Mouse (Mus musculus): ENCODE results near the gene Etv6. TPM values are rescaled to one million over a fixed set of nuclear protein-coding genes. Genes with fewer than 3 reads are reported as not detected.
A peak's percentile ranks its signal among the peaks of the same experiment; 100 is the strongest.

Gene Etv6
- polyA plus RNA-seq, 1 experiment from 2014 or later = 24.8 TPM

DNA sequence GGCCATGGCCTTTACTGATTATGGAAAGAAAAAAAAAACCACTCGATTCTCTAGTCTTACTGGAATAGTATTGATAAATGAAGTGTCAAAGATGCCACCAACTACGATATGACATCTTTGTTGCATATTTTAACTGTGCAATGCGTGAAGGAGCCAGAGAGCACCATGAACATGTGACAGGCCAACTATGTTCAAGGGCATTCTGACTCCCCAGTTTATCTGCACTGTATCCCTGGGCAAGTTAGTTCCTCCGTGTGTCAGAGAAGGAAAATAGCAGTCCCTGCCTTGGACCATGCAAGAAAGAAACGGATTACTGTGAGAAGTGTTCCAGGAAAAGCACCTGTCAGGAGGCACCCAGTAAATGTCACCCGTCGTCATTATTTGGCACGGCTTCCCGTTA, 203.0 kb downstream of the Etv6 start:
- 97% methylated on average over 9 of the region's 9 CpGs for WGBS (ENCODE audit: missing documents)
- Histone ChIP-seq H3K4me3 (ENCODE audit: inconsistent target) (no peak overlapping the region), H3K79me2 (ENCODE audit: inconsistent target) (peaks cover 35% of the 10 kb centered on the region; the same call in 1 of the 2 replicates), H3K27ac (no peak overlapping the region), H3K36me3 (ENCODE audit: inconsistent target) (peaks cover 35% of the 10 kb centered on the region)

DNA sequence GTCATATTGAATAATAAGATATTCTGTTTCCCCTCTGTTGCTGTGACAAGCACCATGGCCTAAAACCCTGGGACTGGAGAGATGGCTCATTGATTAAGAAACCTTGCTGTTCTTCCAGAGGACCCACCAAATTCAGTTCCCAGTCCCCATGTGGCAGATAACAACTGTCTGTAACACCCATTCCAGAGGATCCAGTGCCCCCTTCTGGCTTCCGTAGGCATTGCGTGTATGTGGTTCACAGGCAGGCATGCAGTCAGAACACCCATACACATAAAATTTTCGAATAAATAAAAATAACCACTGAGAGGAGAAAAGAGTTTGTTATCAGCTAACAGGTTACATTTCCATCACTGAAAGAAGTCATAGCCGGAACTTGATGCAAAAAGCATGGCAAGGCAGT, 205.5 kb downstream of the Etv6 start:
- peaks cover 55% of the 10 kb centered on the region; the same call in 1 of the 2 replicates for H3K79me2 ChIP-seq (ENCODE audit: inconsistent target)
- WGBS (ENCODE audit: missing documents) = 88% methylated on average over 4 of the region's 4 CpGs
- H3K4me3 ChIP-seq (ENCODE audit: inconsistent target) = no peak overlapping the region
- H3K27ac ChIP-seq = no peak overlapping the region
- H3K36me3 ChIP-seq (ENCODE audit: inconsistent target) = peaks cover 11% of the 10 kb centered on the region; the same call in 1 of the 2 replicates

DNA sequence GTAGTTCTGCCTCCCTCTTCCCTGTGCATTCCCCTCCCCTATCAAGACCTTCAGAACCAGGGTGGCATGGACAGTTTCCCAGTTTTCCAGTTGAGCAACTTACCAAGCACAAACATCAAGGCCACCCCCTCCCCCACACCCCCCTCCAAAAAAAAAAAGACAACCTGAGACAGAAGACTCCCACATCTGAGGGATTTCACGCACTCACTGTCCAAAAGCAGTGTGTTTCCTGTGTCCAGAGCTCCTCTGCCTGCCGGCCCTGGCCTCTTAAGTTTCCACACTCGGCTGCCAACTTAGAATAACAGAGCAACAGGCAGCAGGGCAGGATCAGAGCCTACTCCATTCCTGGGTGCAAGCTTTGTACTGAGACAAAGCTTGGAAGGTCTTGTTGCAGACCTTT, 207.6 kb downstream of the Etv6 start:
- peaks cover 64% of the 10 kb centered on the region; the same call in 1 of the 2 replicates for H3K79me2 ChIP-seq (ENCODE audit: inconsistent target)
- 68% methylated on average over 3 of the region's 3 CpGs for WGBS (ENCODE audit: missing documents)
- H3K36me3 ChIP-seq (ENCODE audit: inconsistent target) = peaks cover 12% of the 10 kb centered on the region; the same call in 1 of the 2 replicates
- H3K4me3 ChIP-seq (ENCODE audit: inconsistent target) = peak overlapping the region; percentile 2; the same call in 1 of the 2 replicates
- H3K27ac ChIP-seq = peak overlapping the region; percentile 64

DNA sequence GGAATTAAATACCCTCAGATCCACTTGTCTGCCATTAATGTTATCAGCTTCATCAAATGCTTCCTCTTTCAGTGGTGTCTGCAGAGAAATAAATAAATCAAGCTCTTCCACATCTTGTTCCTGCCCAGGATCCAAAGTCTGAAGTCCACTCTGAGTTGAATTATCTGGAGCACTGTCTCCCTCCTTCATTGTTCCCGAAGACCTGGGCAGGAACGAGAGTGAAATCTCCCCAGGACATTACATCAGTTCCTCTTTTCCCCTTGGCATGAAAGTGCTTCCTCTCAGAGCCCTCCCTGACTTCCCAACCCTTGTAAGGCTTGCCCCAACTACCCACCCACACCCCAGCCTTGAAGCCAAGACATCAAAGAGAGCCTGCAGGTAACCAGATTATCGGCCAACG, 208.0 kb downstream of the Etv6 start:
- Histone ChIP-seq H3K27ac (peak overlapping the region; percentile 64), H3K4me3 (ENCODE audit: inconsistent target) (peak overlapping the region; percentile 2; the same call in 1 of the 2 replicates), H3K36me3 (ENCODE audit: inconsistent target) (peaks cover 15% of the 10 kb centered on the region; the same call in 1 of the 2 replicates), H3K79me2 (ENCODE audit: inconsistent target) (peaks cover 68% of the 10 kb centered on the region; the same call in 1 of the 2 replicates)
- 24% methylated on average over 4 of the region's 4 CpGs for WGBS (ENCODE audit: missing documents)

DNA sequence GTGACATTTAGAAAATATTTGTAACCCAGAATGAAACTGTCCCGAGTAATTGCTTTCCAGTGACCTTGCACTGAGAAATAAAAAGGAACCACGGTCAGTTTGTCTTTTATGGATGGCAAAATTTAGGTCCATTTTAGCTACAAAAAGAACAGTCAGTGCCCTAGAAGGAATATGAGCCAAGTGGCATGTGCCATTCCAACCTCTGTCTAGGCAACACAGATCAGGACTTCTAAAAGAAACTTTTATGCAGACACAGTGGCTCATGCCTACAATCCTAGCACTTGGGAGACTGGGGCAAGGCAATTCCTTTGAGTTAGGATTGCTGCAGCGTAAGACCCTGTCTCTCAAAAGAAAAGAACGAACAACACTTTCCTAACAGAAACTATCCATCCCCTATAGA, 208.6 kb downstream of the Etv6 start:
- peak overlapping the region; percentile 64; the same call in 1 of the 2 replicates for H3K27ac ChIP-seq
- peaks cover 65% of the 10 kb centered on the region; the same call in 1 of the 2 replicates for H3K79me2 ChIP-seq (ENCODE audit: inconsistent target)
- H3K4me3 ChIP-seq (ENCODE audit: inconsistent target) = no peak overlapping the region
- H3K36me3 ChIP-seq (ENCODE audit: inconsistent target) = peaks cover 16% of the 10 kb centered on the region; the same call in 1 of the 2 replicates
- WGBS (ENCODE audit: missing documents) = 83% methylated on average over 3 of the region's 4 CpGs

DNA sequence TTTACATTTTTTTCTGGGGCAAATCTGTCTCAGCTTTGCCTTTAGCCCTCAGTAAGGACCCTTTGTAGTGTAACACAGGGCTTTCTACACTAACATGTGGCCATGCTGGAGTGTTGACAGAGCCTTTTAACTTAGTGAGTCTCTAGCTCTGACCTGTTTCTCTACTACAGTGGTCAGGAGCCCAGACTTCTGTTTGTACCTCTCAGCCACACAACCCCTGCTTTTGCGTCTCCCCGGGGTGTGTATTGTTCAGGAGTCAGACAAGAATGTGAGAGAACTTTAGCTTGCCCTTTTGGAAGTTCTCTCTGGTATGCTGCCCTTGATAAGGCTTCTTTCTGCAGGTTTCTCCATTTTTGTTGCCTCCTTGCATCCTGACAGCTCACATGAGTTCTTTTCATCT, 210.6 kb downstream of the Etv6 start:
- peaks cover 26% of the 10 kb centered on the region; the same call in 1 of the 2 replicates for H3K36me3 ChIP-seq (ENCODE audit: inconsistent target)
- H3K79me2 ChIP-seq (ENCODE audit: inconsistent target) = peaks cover 64% of the 10 kb centered on the region; the same call in 1 of the 2 replicates
- no peak overlapping the region for H3K27ac ChIP-seq
- WGBS (ENCODE audit: missing documents) = 93% methylated on average over 2 of the region's 2 CpGs
- H3K4me3 ChIP-seq (ENCODE audit: inconsistent target) = no peak overlapping the region

DNA sequence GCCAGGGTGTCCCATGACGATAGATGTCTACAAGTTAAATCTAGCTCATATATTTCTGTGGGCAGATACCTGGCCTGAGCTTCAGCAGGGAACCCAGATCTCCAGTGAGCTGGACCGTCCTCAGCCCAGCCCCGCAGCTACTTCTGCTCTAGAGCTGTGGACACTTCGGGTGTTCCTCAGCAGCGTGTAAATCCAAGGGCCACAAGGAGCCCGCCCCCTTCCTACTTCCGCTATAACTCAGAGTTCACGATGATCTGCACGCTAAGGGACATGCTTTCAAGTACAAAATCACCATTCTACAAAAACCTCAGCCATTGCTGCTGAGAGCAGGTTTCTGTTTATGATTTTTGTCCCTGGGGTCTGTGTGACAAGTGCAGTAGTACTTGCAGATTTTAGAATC, 211.8 kb downstream of the Etv6 start:
- H3K4me3 ChIP-seq (ENCODE audit: inconsistent target) = no peak overlapping the region
- peaks cover 26% of the 10 kb centered on the region; the same call in 1 of the 2 replicates for H3K36me3 ChIP-seq (ENCODE audit: inconsistent target)
- H3K27ac ChIP-seq = peak overlapping the region; percentile 32
- WGBS (ENCODE audit: missing documents) = 8% methylated on average over 5 of the region's 9 CpGs
- peaks cover 53% of the 10 kb centered on the region; the same call in 1 of the 2 replicates for H3K79me2 ChIP-seq (ENCODE audit: inconsistent target)

DNA sequence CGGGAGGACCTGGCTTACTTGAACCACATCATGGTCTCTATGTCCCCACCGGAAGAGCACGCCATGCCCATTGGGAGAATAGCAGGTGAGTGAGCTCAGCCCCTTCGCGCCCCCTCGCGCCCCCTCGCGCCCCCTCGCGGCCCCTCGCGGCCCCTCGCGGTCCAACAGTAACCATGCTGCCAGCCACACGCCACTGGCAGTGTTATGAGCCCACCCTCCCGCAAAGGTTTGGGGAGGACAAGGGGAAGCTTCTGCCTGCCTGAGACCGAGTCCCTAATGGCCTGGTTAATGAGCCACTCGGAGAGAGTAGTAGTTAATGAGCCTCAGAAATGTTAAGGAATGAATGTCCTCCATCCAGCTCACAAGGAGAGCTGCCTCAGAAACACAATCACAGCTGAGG, 213.2 kb downstream of the Etv6 start:
- H3K4me3 ChIP-seq (ENCODE audit: inconsistent target) = no peak overlapping the region
- WGBS (ENCODE audit: missing documents) = 97% methylated on average over 19 of the region's 19 CpGs
- H3K79me2 ChIP-seq (ENCODE audit: inconsistent target) = peaks cover 48% of the 10 kb centered on the region; the same call in 1 of the 2 replicates
- no peak overlapping the region for H3K27ac ChIP-seq
- H3K36me3 ChIP-seq (ENCODE audit: inconsistent target) = peaks cover 26% of the 10 kb centered on the region; the same call in 1 of the 2 replicates

DNA sequence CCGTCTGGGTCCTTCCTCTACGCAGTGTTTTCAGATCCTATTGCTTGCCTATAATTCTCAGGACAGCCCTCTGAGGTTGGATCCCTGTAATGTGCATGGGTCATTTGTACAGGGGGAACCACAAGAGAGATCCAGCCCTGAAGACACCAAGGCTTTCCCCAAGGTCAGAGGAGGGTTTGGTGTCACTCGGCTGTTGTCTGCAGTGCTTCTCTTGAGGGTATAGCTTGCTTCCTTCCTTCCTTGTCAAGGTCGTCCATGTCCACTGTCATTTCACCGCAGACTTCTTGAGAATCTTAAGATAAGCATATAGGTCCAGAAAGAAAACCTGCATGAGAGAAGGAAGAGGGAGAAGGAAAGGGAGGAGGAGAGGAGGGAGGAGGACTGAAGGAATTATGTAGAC, 215.3 kb downstream of the Etv6 start:
- Histone ChIP-seq H3K4me3 (ENCODE audit: inconsistent target) (no peak overlapping the region), H3K36me3 (ENCODE audit: inconsistent target) (peaks cover 33% of the 10 kb centered on the region), H3K27ac (no peak overlapping the region), H3K79me2 (ENCODE audit: inconsistent target) (peaks cover 44% of the 10 kb centered on the region; the same call in 1 of the 2 replicates)
- WGBS (ENCODE audit: missing documents) = 79% methylated on average over 5 of the region's 5 CpGs

DNA sequence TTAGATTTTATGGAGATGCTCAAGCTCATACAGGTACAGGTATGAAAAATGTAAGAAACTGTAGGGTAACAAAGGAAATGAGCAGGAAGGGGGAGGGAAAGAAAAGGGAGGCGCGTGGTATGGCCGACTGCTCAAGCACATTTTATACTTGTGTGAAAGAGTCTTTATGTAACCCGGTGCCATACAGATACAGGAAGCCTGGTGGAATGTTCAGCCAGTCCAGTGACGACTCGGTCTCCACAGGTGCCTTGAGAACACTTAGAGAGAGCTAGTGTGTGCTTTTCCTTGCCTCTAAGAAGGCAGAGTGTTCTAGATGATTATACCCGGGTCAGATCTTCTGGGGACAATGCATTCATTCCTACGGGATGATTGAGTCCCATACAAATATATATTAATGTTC, 215.9 kb downstream of the Etv6 start:
- Histone ChIP-seq H3K4me3 (ENCODE audit: inconsistent target) (no peak overlapping the region), H3K27ac (no peak overlapping the region), H3K79me2 (ENCODE audit: inconsistent target) (peaks cover 46% of the 10 kb centered on the region; the same call in 1 of the 2 replicates), H3K36me3 (ENCODE audit: inconsistent target) (peaks cover 37% of the 10 kb centered on the region)
- WGBS (ENCODE audit: missing documents) = 75% methylated on average over 7 of the region's 8 CpGs

DNA sequence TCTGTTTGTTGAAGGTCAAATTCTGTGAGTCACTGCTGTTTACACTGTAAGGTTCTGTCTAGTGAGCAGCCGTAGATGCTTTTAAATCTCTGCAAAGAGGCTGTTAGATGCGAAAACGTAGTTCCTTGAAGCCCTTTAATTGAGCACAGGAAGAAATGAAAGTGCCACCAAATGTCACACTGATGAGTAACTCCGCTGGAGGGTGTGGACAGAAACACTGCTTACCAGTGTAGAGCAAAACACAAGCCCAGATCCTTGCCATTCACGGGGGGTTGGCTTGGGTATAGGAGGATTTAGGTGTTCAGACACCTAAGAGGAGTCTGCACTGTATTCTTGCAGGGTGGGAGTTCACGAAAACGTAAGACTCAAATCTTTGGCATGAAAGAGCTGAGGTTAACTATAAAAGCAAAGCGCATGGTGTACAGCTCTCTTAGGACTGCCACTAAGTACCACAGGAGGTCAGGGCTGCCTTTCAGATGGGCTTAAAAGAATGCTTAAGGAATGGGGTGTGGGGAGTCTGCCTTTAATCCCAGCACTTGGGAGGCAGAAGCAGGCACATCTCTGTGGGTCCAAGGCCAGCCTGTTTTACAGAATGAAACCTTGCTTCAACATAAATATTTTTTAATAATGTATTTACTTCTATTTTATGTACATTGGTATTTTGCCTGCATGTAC, 216.7 kb downstream of the Etv6 start:
- no peak overlapping the region for H3K27ac ChIP-seq
- H3K4me3 ChIP-seq (ENCODE audit: inconsistent target) = no peak overlapping the region
- H3K79me2 ChIP-seq (ENCODE audit: inconsistent target) = peaks cover 50% of the 10 kb centered on the region; the same call in 1 of the 2 replicates
- H3K36me3 ChIP-seq (ENCODE audit: inconsistent target) = peaks cover 41% of the 10 kb centered on the region
- 84% methylated on average over 8 of the region's 8 CpGs for WGBS (ENCODE audit: missing documents)

DNA sequence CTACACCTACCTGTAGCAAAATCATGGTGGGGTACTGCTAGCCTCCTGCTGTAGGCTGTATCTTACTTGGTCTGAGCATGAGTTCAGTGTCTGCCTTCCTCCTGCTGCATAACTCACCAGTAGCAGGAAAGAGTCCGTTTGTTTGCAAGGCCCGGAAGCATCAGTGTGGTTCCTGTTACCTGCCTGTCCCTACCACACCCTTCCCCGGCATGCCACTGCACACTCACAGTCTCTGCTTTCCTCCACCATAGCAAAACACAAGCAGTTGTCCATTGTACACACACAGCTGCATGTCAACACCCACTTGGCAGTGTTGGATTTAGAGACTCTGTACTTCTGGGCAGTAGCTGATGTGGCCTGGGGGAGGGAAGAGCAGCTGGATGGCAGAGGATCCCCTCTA, 220.9 kb downstream of the Etv6 start:
- H3K79me2 ChIP-seq (ENCODE audit: inconsistent target) = peaks cover 35% of the 10 kb centered on the region; the same call in 1 of the 2 replicates
- 87% methylated on average over 3 of the region's 3 CpGs for WGBS (ENCODE audit: missing documents)
- peaks cover 19% of the 10 kb centered on the region for H3K36me3 ChIP-seq (ENCODE audit: inconsistent target)

DNA sequence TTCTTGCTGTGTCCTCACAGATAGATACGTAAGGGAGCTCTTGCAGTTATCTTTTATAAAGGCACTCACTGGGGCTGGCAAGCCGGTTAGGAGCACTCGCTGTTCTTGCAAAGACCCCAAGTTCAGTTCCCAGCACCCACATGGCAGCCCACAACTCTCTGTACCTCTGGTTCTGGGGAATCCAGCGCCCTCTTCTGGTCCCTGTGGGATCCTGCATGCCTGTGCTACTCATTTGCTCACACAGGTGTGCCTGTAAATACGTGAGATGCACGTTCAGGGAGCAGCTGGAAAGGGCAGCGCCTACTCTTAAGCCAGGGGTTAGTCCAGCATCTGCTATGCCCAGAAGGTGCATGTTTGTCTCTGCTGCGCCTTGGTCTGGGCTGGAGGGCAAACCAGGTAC, 224.4 kb downstream of the Etv6 start:
- H3K27ac ChIP-seq = no peak overlapping the region
- no peak overlapping the region for H3K4me3 ChIP-seq (ENCODE audit: inconsistent target)
- 96% methylated on average over 7 of the region's 8 CpGs for WGBS (ENCODE audit: missing documents)
- H3K36me3 ChIP-seq (ENCODE audit: inconsistent target) = peaks cover 37% of the 10 kb centered on the region
- H3K79me2 ChIP-seq (ENCODE audit: inconsistent target) = peaks cover 23% of the 10 kb centered on the region; the same call in 1 of the 2 replicates

More for the DNA sequence above, 220.9 kb downstream of the Etv6 start:
- no peak overlapping the region for H3K27ac ChIP-seq
- H3K4me3 ChIP-seq (ENCODE audit: inconsistent target) = no peak overlapping the region

DNA sequence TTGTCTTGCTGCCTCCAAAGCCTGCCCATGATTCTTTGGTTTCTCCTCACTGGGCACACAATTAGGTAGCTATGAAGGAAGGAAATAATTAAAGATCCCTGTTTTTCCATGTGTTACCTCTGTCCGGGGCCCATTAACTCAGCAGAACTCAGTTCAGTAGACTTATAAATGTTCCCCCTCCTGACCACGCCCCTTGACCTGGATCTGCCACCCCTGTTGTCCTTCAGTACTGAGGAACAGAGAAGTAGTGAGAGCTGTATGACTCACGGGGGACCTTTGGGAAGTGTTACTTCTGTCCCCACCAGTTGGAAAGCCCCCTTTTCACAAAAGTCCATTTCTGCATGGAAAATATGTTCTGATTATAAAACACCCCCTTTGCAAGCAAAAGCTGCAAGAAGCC, 226.4 kb downstream of the Etv6 start:
- Histone ChIP-seq H3K36me3 (ENCODE audit: inconsistent target) (peaks cover 41% of the 10 kb centered on the region), H3K4me3 (ENCODE audit: inconsistent target) (no peak overlapping the region), H3K79me2 (ENCODE audit: inconsistent target) (peaks cover 4% of the 10 kb centered on the region; the same call in 1 of the 2 replicates), H3K27ac (no peak overlapping the region)
- 49% methylated on average over 3 of the region's 3 CpGs for WGBS (ENCODE audit: missing documents)

DNA sequence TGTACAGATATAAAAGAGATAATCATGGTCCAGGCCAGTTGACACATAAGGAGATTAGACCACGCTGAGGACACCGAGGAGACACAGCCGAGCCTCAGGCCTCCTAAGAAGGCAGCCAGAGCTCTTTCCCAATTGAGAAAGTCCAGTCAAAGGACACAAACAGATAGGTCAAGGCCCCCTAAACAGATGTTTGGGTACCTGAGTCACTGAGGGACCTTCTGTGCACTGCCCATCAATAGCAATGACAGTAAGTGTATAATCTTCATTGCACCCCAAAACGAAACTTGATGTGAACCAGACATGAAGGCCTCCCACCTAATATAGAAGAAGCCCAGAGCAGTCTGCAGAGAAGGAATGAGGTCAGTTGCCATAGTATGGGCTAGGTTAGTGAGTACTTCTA, 226.9 kb downstream of the Etv6 start:
- WGBS (ENCODE audit: missing documents) = 93% methylated on average over 4 of the region's 4 CpGs
- peaks cover 4% of the 10 kb centered on the region; the same call in 1 of the 2 replicates for H3K79me2 ChIP-seq (ENCODE audit: inconsistent target)

More for the DNA sequence above, 226.9 kb downstream of the Etv6 start:
- no peak overlapping the region for H3K27ac ChIP-seq
- peaks cover 46% of the 10 kb centered on the region for H3K36me3 ChIP-seq (ENCODE audit: inconsistent target)
- no peak overlapping the region for H3K4me3 ChIP-seq (ENCODE audit: inconsistent target)
